ENCODE assay signal across 17 mouse cellular contexts in the genomic region with DNA sequence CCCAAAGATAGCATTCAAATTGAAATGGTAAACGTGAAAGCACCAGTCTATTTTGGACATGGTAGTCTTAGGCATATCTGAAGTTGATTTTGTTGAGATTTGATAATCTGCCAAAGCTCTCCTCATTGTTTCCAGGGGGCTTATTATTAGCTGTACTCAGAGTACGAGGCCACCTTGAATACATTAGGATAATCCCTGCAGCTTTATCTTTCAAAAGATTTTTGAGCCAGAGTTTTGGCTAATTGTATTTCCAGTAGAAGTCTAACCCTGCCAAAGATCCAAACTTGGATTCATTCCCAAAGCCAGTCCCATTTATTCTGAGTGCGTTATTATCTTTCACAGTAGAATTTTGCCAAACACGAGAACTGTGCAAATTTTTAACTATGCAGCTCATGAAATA.
A peak's percentile ranks its signal among the peaks of the same experiment; 100 is the strongest.
DNase-seq lines count a peak whose midpoint lies in the region; TF ChIP-seq lines count a peak whose summit lies in the region.
"Had no signal": no experiment of that assay in that cellular context is flagged by ENCODE, and none has a peak within 500 bp of the region (broad histone marks: within the 10 kb centered on the region; RNA-seq: fewer than 3 reads in every experiment).

No protein-coding gene starts in this region.

- no peak for TF ChIP-seq CTCF in layer of hippocampus, adult 2 months (conservative IDR thresholded peaks at IDR 0.05)

- peak overlapping the region; percentile 79 for H3K27ac ChIP-seq in layer of hippocampus, adult 2 months
- H3K27ac ChIP-seq: gastrocnemius, adult 2 months; heart, embryonic 10.5 days; hindbrain, embryonic 10.5 days; intestine, embryonic 15.5 days had no signal

- intact Hi-C loops in gastrocnemius, postnatal 14 days (cut with DNase I; ENCODE audit: low total_unique reads) = no loop called here

- no peak overlapping the region for H3K4me3 ChIP-seq in layer of hippocampus, adult 2 months
- H3K4me3 ChIP-seq: gastrocnemius, adult 2 months; heart, embryonic 10.5 days; hindbrain, embryonic 10.5 days; intestine, embryonic 15.5 days; megakaryocyte, embryonic 14.5 days had no signal

- peak; percentile 9 for DNase-seq in gastrocnemius, adult 18-20 months (ENCODE audit: low spot score)
- no peak for DNase-seq in gastrocnemius, postnatal 14 days
- DNase-seq in layer of hippocampus, adult 2 months (ENCODE audit: low spot score in 2 of 2) = peak; percentile 25 to 50
- no peak for DNase-seq in layer of hippocampus, postnatal 10 days (ENCODE audit: low spot score in 2 of 2)
- DNase-seq in retina, postnatal 1 day = peak; percentile 6
- DNase-seq in retina, embryonic 14.5 days (ENCODE audit: low spot score) = no peak
- DNase-seq in telencephalon, adult 2 months (ENCODE audit: low read depth, low spot score) = peak; percentile 60
- DNase-seq in right cerebral cortex, postnatal 10 days (ENCODE audit: low spot score in 2 of 2) = no peak
- DNase-seq: adrenal gland, postnatal 14 days; cerebellum, postnatal 25 days; gastrocnemius, adult 2 months; right cerebral cortex, postnatal 14 days; thymus, postnatal 14 days had no signal

Comparison
In these comparisons a context has a peak if more than half of its experiments do, and no peak if none do; other contexts are left out.
1. DNase-seq: peak in gastrocnemius, adult 18-20 months (single experiment), layer of hippocampus, adult 2 months (2 of 2), retina, postnatal 1 day (single experiment) and telencephalon, adult 2 months (single experiment); none in gastrocnemius, postnatal 14 days (single experiment), layer of hippocampus, postnatal 10 days (0 of 2), retina, embryonic 14.5 days (single experiment) and right cerebral cortex, postnatal 10 days (0 of 2).